Mouse (Mus musculus): Measurements from ENCODE around the gene Serinc3. TPM values are rescaled to one million over a fixed set of nuclear protein-coding genes. Genes with fewer than 3 reads are reported as not detected.
"Not testable (repeated sequence)": the region's sequence is repeated elsewhere in the genome, so short reads cannot be mapped to it uniquely, and the experiment has no call there.

Serinc3 gene
- polyA plus RNA-seq, 1 experiment from 2014 or later, result 92.7 TPM

DNA sequence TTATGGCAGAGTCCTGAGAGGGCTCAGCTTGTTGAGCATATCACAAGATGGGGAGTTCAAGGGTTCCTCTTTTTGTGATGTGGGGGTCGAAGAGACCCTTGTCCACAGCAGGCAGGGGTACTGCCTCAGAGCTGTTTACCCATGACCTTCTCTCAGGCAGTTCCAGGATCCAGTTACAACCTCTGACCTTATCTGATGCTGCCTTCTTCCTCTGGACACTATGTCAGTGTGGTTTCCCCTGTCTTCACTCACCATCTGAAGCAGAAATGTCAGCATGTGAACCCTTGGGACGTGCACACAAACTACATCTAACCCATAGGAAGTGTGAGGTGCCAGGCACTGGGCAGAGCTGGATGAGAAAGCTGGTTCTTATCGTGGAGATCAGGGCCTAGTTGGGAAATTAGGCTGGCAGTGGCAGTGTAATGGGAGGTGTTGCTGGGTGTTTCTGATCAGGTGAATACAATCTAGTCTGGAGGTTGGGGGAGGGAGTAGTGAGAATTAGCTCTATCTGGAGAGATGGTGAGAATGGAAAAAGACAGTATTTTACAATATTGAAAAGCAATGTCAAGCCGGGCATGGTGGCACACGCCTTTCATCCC lies 15.3 kb upstream of the Serinc3 start:
- peaks cover 42% of the 10 kb centered on the region for H3K4me1 ChIP-seq (ENCODE audit: insufficient read depth)
- no peak overlapping the region; the same call in 1 of the 2 replicates for H3K9ac ChIP-seq (replicated peaks)
- peak overlapping the region; percentile 81 for H3K4me2 ChIP-seq (ENCODE audit: low read depth, low read length)
- no peaks in the 10 kb centered on the region for H3K9me3 ChIP-seq (ENCODE audit: low read length)
- H3K27me3 ChIP-seq (ENCODE audit: insufficient read depth, low read length), result no peaks in the 10 kb centered on the region
- DNase-seq (no peak), ATAC-seq (no peak)
- H3K27ac ChIP-seq (ENCODE audit: low read depth), result no peak overlapping the region
- TF ChIP-seq CTCF (IDR thresholded peaks at IDR 0.05; ENCODE audit: low read depth) (no peak), EP300 (IDR thresholded peaks at IDR 0.05; ENCODE audit: low read depth) (no peak)
- no peak overlapping the region for H3K4me3 ChIP-seq (ENCODE audit: low read depth, low read length)
- 0 out of 2 replicates have a peak, but pooled peaks cover 3% of the 10 kb centered on the region for H3K36me3 ChIP-seq (replicated peaks; ENCODE audit: insufficient read depth, low read length)
- 50% methylated on average over 5 of the region's 5 CpGs for WGBS (ENCODE audit: insufficient replicate concordance)

DNA sequence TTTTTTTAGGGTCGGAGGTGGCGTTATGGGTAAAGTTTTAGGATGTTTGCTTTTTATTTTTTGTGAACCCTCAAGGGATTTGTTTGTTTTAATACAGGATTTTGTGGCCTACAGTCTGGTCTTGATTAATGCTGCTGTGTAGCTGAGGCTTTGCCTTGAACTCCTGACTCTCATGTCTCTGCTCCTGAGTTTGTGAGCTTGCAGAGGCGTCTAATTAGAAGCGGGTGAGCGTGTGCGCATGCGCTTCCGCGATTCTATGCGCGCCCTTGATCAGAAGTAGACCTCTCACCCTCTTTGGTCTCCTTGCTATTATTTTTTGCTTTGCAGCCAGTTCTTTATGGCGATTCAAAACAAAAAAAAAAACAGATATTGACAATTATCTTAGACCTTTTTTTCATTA lies 14.5 kb upstream of the Serinc3 start:
- Histone ChIP-seq H3K4me1 (ENCODE audit: insufficient read depth) (peaks cover 40% of the 10 kb centered on the region), H3K9ac (replicated peaks) (peak overlapping the region; percentile 74), H3K9me3 (ENCODE audit: low read length) (no peaks in the 10 kb centered on the region), H3K36me3 (replicated peaks; ENCODE audit: insufficient read depth, low read length) (0 out of 2 replicates have a peak, but pooled peaks cover 2% of the 10 kb centered on the region), H3K4me2 (ENCODE audit: low read depth, low read length) (peak overlapping the region; percentile 81), H3K4me3 (ENCODE audit: low read depth, low read length) (peak overlapping the region; percentile 71), H3K27ac (ENCODE audit: low read depth) (peak overlapping the region; percentile 88), H3K27me3 (ENCODE audit: insufficient read depth, low read length) (no peaks in the 10 kb centered on the region)
- ATAC-seq (no peak), DNase-seq (no peak)
- no peak for TF ChIP-seq CTCF (IDR thresholded peaks at IDR 0.05; ENCODE audit: low read depth)
- TF ChIP-seq EP300 (IDR thresholded peaks at IDR 0.05; ENCODE audit: low read depth), result no peak
- 75% methylated on average over 12 of the region's 12 CpGs for WGBS (ENCODE audit: insufficient replicate concordance)

DNA sequence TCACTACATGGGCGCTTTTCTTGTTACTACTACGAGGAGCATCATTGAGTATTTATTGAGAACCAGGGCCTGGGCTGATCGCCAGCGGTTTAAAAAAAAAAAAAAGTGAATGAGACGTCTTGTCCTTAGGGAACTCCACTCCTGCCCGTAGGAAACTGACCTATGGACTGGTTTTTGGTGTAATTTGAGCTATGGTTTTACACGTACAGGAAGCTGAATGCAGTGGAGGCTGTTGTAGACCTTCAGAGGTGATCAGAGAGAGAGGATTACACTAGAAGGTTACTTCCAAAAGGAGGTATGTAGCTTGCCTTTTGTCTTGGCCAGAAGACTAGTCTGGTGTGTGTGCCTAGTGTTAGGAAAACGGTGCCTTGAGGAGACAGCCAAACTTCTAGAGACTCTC lies 14.0 kb upstream of the Serinc3 start:
- Histone ChIP-seq H3K4me3 (ENCODE audit: low read depth, low read length) (peak overlapping the region; percentile 71), H3K9me3 (ENCODE audit: low read length) (no peaks in the 10 kb centered on the region), H3K4me1 (ENCODE audit: insufficient read depth) (peaks cover 35% of the 10 kb centered on the region), H3K27ac (ENCODE audit: low read depth) (peak overlapping the region; percentile 88), H3K27me3 (ENCODE audit: insufficient read depth, low read length) (no peaks in the 10 kb centered on the region), H3K9ac (replicated peaks) (peak overlapping the region; percentile 74), H3K36me3 (replicated peaks; ENCODE audit: insufficient read depth, low read length) (no peaks in the 10 kb centered on the region), H3K4me2 (ENCODE audit: low read depth, low read length) (peak overlapping the region; percentile 81)
- 2% methylated on average over 8 of the region's 8 CpGs for WGBS (ENCODE audit: insufficient replicate concordance)
- TF ChIP-seq CTCF (IDR thresholded peaks at IDR 0.05; ENCODE audit: low read depth) (no peak), EP300 (IDR thresholded peaks at IDR 0.05; ENCODE audit: low read depth) (no peak)
- ATAC-seq (peak; percentile 5; the same call in 1 of the 2 replicates), DNase-seq (no peak)

DNA sequence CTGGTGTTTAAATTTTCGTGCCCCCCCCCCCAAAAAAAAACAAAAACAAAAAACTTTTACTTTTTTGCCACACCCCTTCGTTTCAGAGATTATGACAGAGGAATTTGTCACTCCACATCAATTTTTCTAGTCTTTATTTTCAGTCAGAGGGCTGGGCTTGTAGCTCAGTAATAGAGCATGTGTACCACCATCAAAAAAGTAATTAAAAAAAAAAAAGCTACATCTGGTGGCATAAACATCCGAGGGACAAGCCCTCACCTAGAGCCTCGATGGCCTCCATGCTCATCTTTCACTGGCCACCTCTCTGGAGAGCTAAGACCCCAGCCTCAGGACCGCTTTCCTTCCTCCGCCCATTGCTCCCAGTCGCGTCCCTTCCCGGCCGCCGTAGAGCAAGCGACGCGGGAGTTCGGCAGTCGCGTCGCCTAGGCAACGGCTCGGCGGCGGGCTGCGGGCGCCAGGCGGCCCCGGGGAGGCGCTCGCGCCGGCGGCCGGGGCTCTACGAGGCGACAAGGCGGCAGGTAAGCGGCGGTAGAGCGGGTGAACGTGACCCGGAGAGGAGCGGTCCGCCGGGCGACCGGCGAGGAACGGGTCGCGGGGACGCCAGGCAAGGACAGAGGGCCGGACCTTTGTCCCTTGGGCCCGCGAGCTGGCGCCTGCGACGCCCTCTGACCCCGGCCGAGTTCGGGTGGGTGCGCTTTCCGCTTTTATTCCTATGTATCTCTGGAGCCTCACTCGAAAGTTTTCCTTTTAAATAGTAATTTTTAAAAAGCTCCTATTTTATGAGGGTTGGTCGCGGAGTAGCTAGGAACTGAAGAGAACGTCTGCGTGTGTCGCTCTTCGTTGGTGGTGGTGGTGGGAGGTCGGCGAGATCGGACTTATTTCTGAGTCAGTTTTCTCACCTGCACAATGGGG lies 13.3 kb upstream of the Serinc3 start, which contains the start of gene Pkig:
Gene Pkig (plus strand): TSS at position 412 of the 912 bp plus-strand sequence.
- Histone ChIP-seq H3K4me3 (ENCODE audit: low read depth, low read length) (peak within 1 kb of the TSS; percentile 71), H3K27me3 (ENCODE audit: insufficient read depth, low read length) (no peaks in the 10 kb centered on the region), H3K4me1 (ENCODE audit: insufficient read depth) (peaks cover 30% of the 10 kb centered on the region), H3K9ac (replicated peaks) (peak within 1 kb of the TSS; percentile 74), H3K27ac (ENCODE audit: low read depth) (peak within 1 kb of the TSS; percentile 88), H3K9me3 (ENCODE audit: low read length) (no peaks in the 10 kb centered on the region), H3K36me3 (replicated peaks; ENCODE audit: insufficient read depth, low read length) (no peaks in the 10 kb centered on the region), H3K4me2 (ENCODE audit: low read depth, low read length) (peak within 1 kb of the TSS; percentile 81)
- ATAC-seq, result peak; percentile 90
- TF ChIP-seq CTCF (IDR thresholded peaks at IDR 0.05; ENCODE audit: low read depth) (peak; percentile 38), EP300 (IDR thresholded peaks at IDR 0.05; ENCODE audit: low read depth) (no peak)
- under 1% methylated on average over 70 of the region's 71 CpGs for WGBS (ENCODE audit: insufficient replicate concordance)
- peak; percentile 90 for DNase-seq

- no peaks in the 10 kb centered on the region for H3K36me3 ChIP-seq (replicated peaks; ENCODE audit: insufficient read depth, low read length)
- 76% methylated on average over 2 of the region's 2 CpGs for WGBS (ENCODE audit: insufficient replicate concordance)
- ATAC-seq, result no peak
Measured at GRCm38 (mm10) chr2:163657486-163657885, 12.6 kb upstream of the Serinc3 start.

DNA sequence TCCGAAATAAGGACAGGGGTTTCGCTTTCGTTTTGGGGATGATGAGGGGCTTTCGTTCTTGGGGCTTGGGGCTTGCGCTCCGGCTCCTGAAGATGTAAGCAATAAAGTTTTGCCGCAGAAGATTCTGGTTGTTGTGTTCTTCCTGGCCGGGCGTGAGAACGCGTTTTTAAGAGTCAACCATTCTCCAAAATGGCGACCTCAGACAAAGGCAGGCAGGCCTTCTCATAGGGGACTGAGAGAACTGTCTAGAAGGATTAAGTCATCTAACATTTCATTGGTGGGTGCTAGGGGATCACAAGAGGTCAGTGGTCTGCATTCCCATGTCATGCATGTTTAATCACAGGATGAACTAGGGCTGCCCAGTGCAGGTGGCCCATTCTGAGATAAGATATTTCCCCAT lies 10.8 kb upstream of the Serinc3 start:
- WGBS (ENCODE audit: insufficient replicate concordance), result 93% methylated on average over 8 of the region's 12 CpGs
- ATAC-seq; H3K9ac ChIP-seq (replicated peaks); H3K4me2 ChIP-seq (ENCODE audit: low read depth, low read length); DNase-seq; H3K27ac ChIP-seq (ENCODE audit: low read depth); H3K36me3 ChIP-seq (replicated peaks; ENCODE audit: insufficient read depth, low read length); H3K4me3 ChIP-seq (ENCODE audit: low read depth, low read length); H3K9me3 ChIP-seq (ENCODE audit: low read length); H3K27me3 ChIP-seq (ENCODE audit: insufficient read depth, low read length): not testable (repeated sequence)
- H3K4me1 ChIP-seq (ENCODE audit: insufficient read depth), result peaks cover 16% of the 10 kb centered on the region

More at GRCm38 (mm10) chr2:163657486-163657885, 12.6 kb upstream of the Serinc3 start:
- no peaks in the 10 kb centered on the region for H3K27me3 ChIP-seq (ENCODE audit: insufficient read depth, low read length)
- no peak overlapping the region for H3K9ac ChIP-seq (replicated peaks)
- no peaks in the 10 kb centered on the region for H3K9me3 ChIP-seq (ENCODE audit: low read length)
- H3K4me1 ChIP-seq (ENCODE audit: insufficient read depth), result peaks cover 30% of the 10 kb centered on the region
- H3K27ac ChIP-seq (ENCODE audit: low read depth), result no peak overlapping the region
- no peak overlapping the region for H3K4me3 ChIP-seq (ENCODE audit: low read depth, low read length)
- H3K4me2 ChIP-seq (ENCODE audit: low read depth, low read length), result peak overlapping the region; percentile 81
- DNase-seq, result no peak
- TF ChIP-seq EP300 (IDR thresholded peaks at IDR 0.05; ENCODE audit: low read depth), result no peak
- no peak for TF ChIP-seq CTCF (IDR thresholded peaks at IDR 0.05; ENCODE audit: low read depth)
